ENCODE assay signal across 17 mouse cellular contexts in the genomic region with DNA sequence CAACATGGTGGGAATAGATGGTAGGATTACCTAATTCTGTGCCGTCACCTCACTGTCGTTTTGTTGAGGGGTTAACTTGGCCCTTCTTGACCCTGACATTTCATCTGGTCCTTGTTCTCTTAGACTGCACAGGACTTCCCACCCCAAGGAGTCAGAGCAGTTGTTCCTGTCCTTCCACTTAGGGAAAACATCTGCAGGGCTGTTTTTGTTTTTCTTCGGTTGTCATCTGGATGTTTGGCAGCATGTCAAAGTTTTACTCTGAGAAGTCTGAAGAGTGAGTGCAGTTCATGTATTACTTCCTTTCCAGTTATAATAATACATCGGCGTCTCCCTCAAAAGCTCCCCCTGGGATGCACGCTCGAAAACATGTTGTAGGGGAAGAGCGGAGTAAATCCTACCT.
DNase-seq lines count a peak whose midpoint lies in the region; ATAC-seq lines count a peak whose summit lies in the region.
"Had no signal": no experiment of that assay in that cellular context is flagged by ENCODE, and none has a peak within 500 bp of the region (broad histone marks: within the 10 kb centered on the region; RNA-seq: fewer than 3 reads in every experiment).

No protein-coding gene starts in this region.

- no peaks in the 10 kb centered on the region for H3K4me1 ChIP-seq in heart, embryonic 11.5 days (ENCODE audit: control insufficient read depth, insufficient read depth, low read length)
- peaks cover 11% of the 10 kb centered on the region for H3K4me1 ChIP-seq in embryonic facial prominence, embryonic 15.5 days
- no peaks in the 10 kb centered on the region for H3K4me1 ChIP-seq in forebrain, embryonic 13.5 days
- no peaks in the 10 kb centered on the region for H3K4me1 ChIP-seq in midbrain, embryonic 11.5 days (ENCODE audit: control insufficient read depth, insufficient read depth, low read length)
- H3K4me1 ChIP-seq: hindbrain, embryonic 10.5 days had no signal

- no peak overlapping the region for H3K27ac ChIP-seq in heart, embryonic 11.5 days (ENCODE audit: low read depth, low read length)
- 0 out of 2 replicates have a peak overlapping the region, but pooled peaks have one; percentile 13 for H3K27ac ChIP-seq in embryonic facial prominence, embryonic 15.5 days (replicated peaks)
- H3K27ac ChIP-seq in forebrain, embryonic 13.5 days, result no peak overlapping the region
- no peak overlapping the region for H3K27ac ChIP-seq in midbrain, embryonic 11.5 days (ENCODE audit: low read depth, low read length)
- H3K27ac ChIP-seq: hindbrain, embryonic 10.5 days; stomach, postnatal 0 days had no signal

- no peak for ATAC-seq in heart, embryonic 11.5 days (replicated peaks; ENCODE audit: insufficient number of reproducible peaks, low FRiP score, low TSS enrichment)
- no peak for ATAC-seq in embryonic facial prominence, embryonic 15.5 days (ENCODE audit: insufficient number of reproducible peaks, low FRiP score, low TSS enrichment, low read depth)
- ATAC-seq in forebrain, embryonic 13.5 days, result no peak
- no peak for ATAC-seq in midbrain, embryonic 11.5 days (ENCODE audit: low FRiP score)
- ATAC-seq: activated CD4-positive, CD25-positive, alpha-beta regulatory T cell, adult 4 months; liver, postnatal 0 days; Patski had no signal

- no peak overlapping the region for H3K4me2 ChIP-seq in heart, embryonic 11.5 days
- no peak overlapping the region for H3K4me2 ChIP-seq in embryonic facial prominence, embryonic 15.5 days (replicated peaks)
- no peak overlapping the region for H3K4me2 ChIP-seq in forebrain, embryonic 13.5 days
- H3K4me2 ChIP-seq in midbrain, embryonic 11.5 days, result no peak overlapping the region

- H3K9ac ChIP-seq in heart, embryonic 11.5 days (ENCODE audit: low read depth, low read length), result no peak overlapping the region
- H3K9ac ChIP-seq in embryonic facial prominence, embryonic 15.5 days, result no peak overlapping the region
- no peak overlapping the region for H3K9ac ChIP-seq in forebrain, embryonic 13.5 days
- no peak overlapping the region for H3K9ac ChIP-seq in midbrain, embryonic 11.5 days (ENCODE audit: low read length)
- H3K9ac ChIP-seq: liver, postnatal 0 days had no signal

- DNase-seq in heart, adult 18-20 months, result peak; percentile 53 to 75
- DNase-seq in kidney, postnatal 4 days, result peak; percentile 4
- DNase-seq in kidney, adult 11 months, result no peak
- DNase-seq in 3T3-L1 (ENCODE audit: low read depth, low spot score), result peak; percentile 46
- no peak for DNase-seq in midbrain, embryonic 11.5 days (ENCODE audit: low spot score, missing footprints)
- DNase-seq: adrenal gland, postnatal 25 days; cerebellum, adult 2 months; liver; liver, postnatal 0 days; right cerebral cortex, postnatal 14 days had no signal

- WGBS in heart, embryonic 11.5 days (ENCODE audit: insufficient replicate concordance), result 86% methylated on average over 8 of the region's 8 CpGs
- WGBS in embryonic facial prominence, embryonic 15.5 days, result 22% methylated on average over 8 of the region's 8 CpGs
- WGBS in forebrain, embryonic 13.5 days, result 92% methylated on average over 8 of the region's 8 CpGs
- 85% methylated on average over 8 of the region's 8 CpGs for WGBS in midbrain, embryonic 11.5 days

- no peaks in the 10 kb centered on the region for H3K27me3 ChIP-seq in heart, embryonic 11.5 days (ENCODE audit: control insufficient read depth, insufficient read depth, low read length)
- H3K27me3 ChIP-seq in embryonic facial prominence, embryonic 15.5 days, result no peaks in the 10 kb centered on the region
- H3K27me3 ChIP-seq in forebrain, embryonic 13.5 days, result no peaks in the 10 kb centered on the region
- no peaks in the 10 kb centered on the region for H3K27me3 ChIP-seq in midbrain, embryonic 11.5 days (ENCODE audit: control insufficient read depth, insufficient read depth, low read length)
- H3K27me3 ChIP-seq: Patski had no signal

- no peak overlapping the region for H3K4me3 ChIP-seq in heart, embryonic 11.5 days (ENCODE audit: low read depth, low read length)
- H3K4me3 ChIP-seq in embryonic facial prominence, embryonic 15.5 days (replicated peaks), result no peak overlapping the region
- H3K4me3 ChIP-seq in forebrain, embryonic 13.5 days, result no peak overlapping the region
- H3K4me3 ChIP-seq in midbrain, embryonic 11.5 days (ENCODE audit: low read depth, low read length), result no peak overlapping the region
- H3K4me3 ChIP-seq: hindbrain, embryonic 10.5 days had no signal

- H3K36me3 ChIP-seq in heart, embryonic 11.5 days (ENCODE audit: control insufficient read depth, insufficient read depth, low read length), result no peaks in the 10 kb centered on the region
- no peaks in the 10 kb centered on the region for H3K36me3 ChIP-seq in embryonic facial prominence, embryonic 15.5 days
- no peaks in the 10 kb centered on the region for H3K36me3 ChIP-seq in forebrain, embryonic 13.5 days (ENCODE audit: poor library complexity, severe bottlenecking)
- H3K36me3 ChIP-seq in midbrain, embryonic 11.5 days (ENCODE audit: control insufficient read depth, insufficient read depth, low read length), result no peaks in the 10 kb centered on the region
- H3K36me3 ChIP-seq: hindbrain, embryonic 10.5 days had no signal

- H3K9me3 ChIP-seq in heart, embryonic 11.5 days (replicated peaks; ENCODE audit: control insufficient read depth, low read length), result no peaks in the 10 kb centered on the region
- H3K9me3 ChIP-seq in embryonic facial prominence, embryonic 15.5 days (replicated peaks), result no peaks in the 10 kb centered on the region
- no peaks in the 10 kb centered on the region for H3K9me3 ChIP-seq in forebrain, embryonic 13.5 days (replicated peaks)
- H3K9me3 ChIP-seq in midbrain, embryonic 11.5 days (ENCODE audit: control insufficient read depth, low read length), result no peaks in the 10 kb centered on the region
- H3K9me3 ChIP-seq: hindbrain, embryonic 10.5 days had no signal

Comparison
In these comparisons a context has a peak if more than half of its experiments do, and no peak if none do; other contexts are left out.
1. DNase-seq: peak in heart, adult 18-20 months (2 of 2), kidney, postnatal 4 days (2 of 2) and 3T3-L1 (single experiment); none in kidney, adult 11 months (single experiment) and midbrain, embryonic 11.5 days (single experiment).